Comparison of ENCODE assay signal across 8 mouse cellular contexts in genomic region chr4:118292741-118293306, GRCm38 (mm10). TPM values are rescaled to one million over a fixed set of nuclear protein-coding genes. Genes with fewer than 3 reads are reported as not detected.
A peak's percentile ranks its signal among the peaks of the same experiment; 100 is the strongest.
DNase-seq lines count a peak whose midpoint lies in the region; ATAC-seq and TF ChIP-seq lines count a peak whose summit lies in the region.

No protein-coding gene starts in this region.

- peaks cover 14% of the 10 kb centered on the region for H3K36me3 ChIP-seq in midbrain, embryonic 10.5 days
- no peaks in the 10 kb centered on the region for H3K36me3 ChIP-seq in midbrain, embryonic 15.5 days (replicated peaks)
- no peaks in the 10 kb centered on the region for H3K36me3 ChIP-seq in kidney, postnatal 0 days (ENCODE audit: insufficient read depth, low read length)
- peaks cover 1% of the 10 kb centered on the region; the same call in 1 of the 2 replicates for H3K36me3 ChIP-seq in liver, embryonic 11.5 days (ENCODE audit: control insufficient read depth, insufficient read depth, low read length)

- H3K4me2 ChIP-seq in midbrain, embryonic 15.5 days, result no peak overlapping the region
- no peak overlapping the region for H3K4me2 ChIP-seq in kidney, postnatal 0 days (ENCODE audit: low read length)
- no peak overlapping the region for H3K4me2 ChIP-seq in liver, embryonic 11.5 days

- H3K9ac ChIP-seq in midbrain, embryonic 15.5 days, result no peak overlapping the region
- no peak overlapping the region for H3K9ac ChIP-seq in kidney, postnatal 0 days (ENCODE audit: low read depth, low read length)
- no peak overlapping the region for H3K9ac ChIP-seq in liver, embryonic 11.5 days (ENCODE audit: low read depth, low read length)

- ATAC-seq in midbrain, embryonic 15.5 days (replicated peaks), result no peak
- ATAC-seq in erythroblast, adult 5-6 weeks (replicated peaks; ENCODE audit: low FRiP score, poor library complexity, severe bottlenecking), result 0 out of 2 replicates have a peak, but pooled peaks have one; percentile 68
- no peak for ATAC-seq in kidney, postnatal 0 days (replicated peaks; ENCODE audit: low FRiP score, low read depth)
- ATAC-seq in liver, embryonic 11.5 days (replicated peaks; ENCODE audit: low FRiP score), result no peak

- H3K9me3 ChIP-seq in midbrain, embryonic 10.5 days (replicated peaks), result no peaks in the 10 kb centered on the region
- no peaks in the 10 kb centered on the region for H3K9me3 ChIP-seq in midbrain, embryonic 15.5 days
- no peaks in the 10 kb centered on the region for H3K9me3 ChIP-seq in kidney, postnatal 0 days (replicated peaks; ENCODE audit: low read length)
- H3K9me3 ChIP-seq in liver, embryonic 11.5 days (ENCODE audit: control insufficient read depth, low read length), result no peaks in the 10 kb centered on the region

- H3K4me3 ChIP-seq in midbrain, embryonic 10.5 days, result no peak overlapping the region
- H3K4me3 ChIP-seq in midbrain, embryonic 15.5 days, result no peak overlapping the region
- no peak overlapping the region for H3K4me3 ChIP-seq in bone marrow macrophage, adult 2 months (ENCODE audit: insufficient read depth, low read length)
- H3K4me3 ChIP-seq in kidney, postnatal 0 days (replicated peaks; ENCODE audit: low read depth, low read length), result no peak overlapping the region
- no peak overlapping the region for H3K4me3 ChIP-seq in liver, embryonic 11.5 days (ENCODE audit: low read depth, low read length)

- TF ChIP-seq POLR2A in bone marrow macrophage, adult 2 months (IDR thresholded peaks at IDR 0.05; ENCODE audit: borderline replicate concordance, low read depth, low read length), result no peak

- peak; percentile 90 for TF ChIP-seq CTCF in bone marrow macrophage, adult 2 months (IDR thresholded peaks at IDR 0.05; ENCODE audit: low read depth, low read length)
- peak; percentile 95 for TF ChIP-seq CTCF in kidney, postnatal 0 days (IDR thresholded peaks at IDR 0.05; ENCODE audit: low read depth)

- H3K27me3 ChIP-seq in midbrain, embryonic 10.5 days (ENCODE audit: low read depth, poor library complexity, severe bottlenecking), result peaks cover 33% of the 10 kb centered on the region
- H3K27me3 ChIP-seq in midbrain, embryonic 15.5 days (replicated peaks), result no peaks in the 10 kb centered on the region
- no peaks in the 10 kb centered on the region for H3K27me3 ChIP-seq in kidney, postnatal 0 days (ENCODE audit: insufficient read depth, low read length)
- peaks cover 35% of the 10 kb centered on the region for H3K27me3 ChIP-seq in liver, embryonic 11.5 days (replicated peaks; ENCODE audit: control insufficient read depth, insufficient read depth, low read length)

- WGBS in midbrain, embryonic 10.5 days, result 13% methylated on average over 11 of the region's 11 CpGs
- WGBS in midbrain, embryonic 15.5 days, result 10% methylated on average over 11 of the region's 11 CpGs
- WGBS in kidney, postnatal 0 days, result 14% methylated on average over 11 of the region's 11 CpGs
- WGBS in liver, embryonic 11.5 days, result 11% methylated on average over 11 of the region's 11 CpGs

- H3K4me1 ChIP-seq in midbrain, embryonic 10.5 days, result peaks cover 60% of the 10 kb centered on the region
- peaks cover 35% of the 10 kb centered on the region for H3K4me1 ChIP-seq in midbrain, embryonic 15.5 days
- peaks cover 10% of the 10 kb centered on the region for H3K4me1 ChIP-seq in bone marrow macrophage, adult 2 months (ENCODE audit: control insufficient read depth, insufficient read depth, low read length)
- H3K4me1 ChIP-seq in kidney, postnatal 0 days (replicated peaks; ENCODE audit: insufficient read depth, low read length), result peaks cover 11% of the 10 kb centered on the region
- H3K4me1 ChIP-seq in liver, embryonic 11.5 days (replicated peaks; ENCODE audit: control insufficient read depth, insufficient read depth, low read length), result peaks cover 16% of the 10 kb centered on the region

- no peak overlapping the region for H3K27ac ChIP-seq in midbrain, embryonic 10.5 days (replicated peaks)
- H3K27ac ChIP-seq in midbrain, embryonic 15.5 days, result no peak overlapping the region
- H3K27ac ChIP-seq in bone marrow macrophage, adult 2 months (ENCODE audit: insufficient read depth, low read depth, low read length), result no peak overlapping the region
- no peak overlapping the region for H3K27ac ChIP-seq in kidney, postnatal 0 days
- no peak overlapping the region for H3K27ac ChIP-seq in liver, embryonic 11.5 days (ENCODE audit: low read depth, low read length)

- peak; percentile 85 for DNase-seq in midbrain, embryonic 10.5 days (ENCODE audit: low spot score)
- peak; percentile 91 for DNase-seq in kidney, postnatal 0 days (ENCODE audit: low spot score)
- DNase-seq in liver, embryonic 11.5 days (ENCODE audit: low spot score), result peak; percentile 78
- DNase-seq in retina, postnatal 7 days (ENCODE audit: low read depth, low spot score), result peak; percentile 73
- peak; percentile 93 for DNase-seq in thymus, postnatal 4 days

RNA-seq across cellular contexts. Expression of gene Ptprf, which starts 1.6 kb away (rescaled TPM):
- 94.4 and 103 TPM in 2 replicates for polyA plus RNA-seq in midbrain, embryonic 10.5 days (2016; fragmentation: Nextera tagmentation; extraction: Ambion mirVana)
- 93.9 and 94.2 TPM in 2 replicates for polyA plus RNA-seq in midbrain, embryonic 15.5 days (2015; fragmentation: Nextera tagmentation; extraction: Ambion mirVana)
- polyA plus RNA-seq in bone marrow macrophage, adult 2 months (2012; ENCODE audit: insufficient read depth, insufficient read length, missing spikeins), result 0.25 TPM in 1 of 2 replicates, not detected in the other
- total RNA-seq in erythroblast, adult 5-6 weeks (2015; ENCODE audit: low replicate concordance), result not detected in 2 replicates
- total RNA-seq in erythroblast, adult 5-6 weeks (2017; ENCODE audit: low replicate concordance), result not detected in 2 replicates
- polyA plus RNA-seq in kidney, postnatal 0 days (2015; fragmentation: Nextera tagmentation; extraction: Ambion mirVana), result 34.0 and 37.6 TPM in 2 replicates
- 29.1 and 29.2 TPM in 2 replicates for polyA plus RNA-seq in liver, embryonic 11.5 days (2014; fragmentation: Nextera tagmentation; extraction: Ambion mirVana)

Comparison
In these comparisons a context has a peak if more than half of its experiments do, and no peak if none do; other contexts are left out.
1. RNA of gene Ptprf, which starts 1.6 kb away (polyA plus RNA-seq): 94.4 to 103 TPM in midbrain, embryonic 10.5 days, 93.9 to 94.2 TPM in midbrain, embryonic 15.5 days, 34.0 to 37.6 TPM in kidney, postnatal 0 days and 29.1 to 29.2 TPM in liver, embryonic 11.5 days; 0.25 TPM in bone marrow macrophage, adult 2 months; every median in the first group is over 10 times any median in the second.
2. Peak in every context shown above with its lines, with median percentiles within 50 percentile points of each other: DNase-seq.